Mouse (Mus musculus) brain, adult 2 months (tissue): ENCODE results near the gene Drg2.
"Not testable (repeated sequence)": the region's sequence is repeated elsewhere in the genome, so short reads cannot be mapped to it uniquely, and the experiment has no call there.

Experiments used
- DNase-seq: peaks from one replicate; pipeline ENCODE4 v3.0.0; 2011; ENCODE audit warnings: low read depth, low spot score

Drg2 gene

GRCm38 (mm10) chr11:60454080-60454744 lies at the start of gene Drg2:
TSS of gene Drg2 (plus strand) at chr11:60454591.
- DNase-seq = peak; percentile 97

- DNase-seq = peak; percentile 13
Observed at GRCm38 (mm10) chr11:60406606-60407005, 47.8 kb upstream of the Drg2 start.

GRCm38 (mm10) chr11:60412173-60412572 lies 42.2 kb upstream of the Drg2 start:
- DNase-seq = peak; percentile 82

- no peak for DNase-seq
Observed at GRCm38 (mm10) chr11:60412921-60413320, 41.5 kb upstream of the Drg2 start.

GRCm38 (mm10) chr11:60416590-60416962 lies 37.8 kb upstream of the Drg2 start:
- DNase-seq = no peak

- peak; percentile 100 for DNase-seq
Observed at GRCm38 (mm10) chr11:60416963-60417716, 37.3 kb upstream of the Drg2 start, which contains the start of gene Gid4. TSS of gene Gid4 (plus strand) at chr11:60417145.

GRCm38 (mm10) chr11:60417717-60418472 lies 36.5 kb upstream of the Drg2 start, which contains the start of gene Atpaf2:
TSS of gene Atpaf2 (minus strand) at chr11:60418457.
- DNase-seq = peak; percentile 26

GRCm38 (mm10) chr11:60418473-60418803 lies 36.0 kb upstream of the Drg2 start:
- no peak for DNase-seq

- DNase-seq = peak; percentile 66
Observed at GRCm38 (mm10) chr11:60422046-60422668, 32.2 kb upstream of the Drg2 start.

- no peak for DNase-seq
Observed at GRCm38 (mm10) chr11:60423006-60423405, 31.4 kb upstream of the Drg2 start.

GRCm38 (mm10) chr11:60426417-60426816 lies 28.0 kb upstream of the Drg2 start:
- DNase-seq = no peak

GRCm38 (mm10) chr11:60427628-60428027 lies 26.8 kb upstream of the Drg2 start:
- DNase-seq = no peak

GRCm38 (mm10) chr11:60433501-60433900 lies 20.9 kb upstream of the Drg2 start:
- DNase-seq = no peak

- DNase-seq = no peak
Observed at GRCm38 (mm10) chr11:60435133-60435532, 19.3 kb upstream of the Drg2 start.

GRCm38 (mm10) chr11:60436618-60437017 lies 17.8 kb upstream of the Drg2 start:
- peak; percentile 45 for DNase-seq

GRCm38 (mm10) chr11:60439621-60440020 lies 14.8 kb upstream of the Drg2 start:
- not testable (repeated sequence) for DNase-seq

GRCm38 (mm10) chr11:60440176-60440575 lies 14.2 kb upstream of the Drg2 start:
- DNase-seq = no peak

- DNase-seq = no peak
Observed at GRCm38 (mm10) chr11:60442896-60443295, 11.5 kb upstream of the Drg2 start.

- no peak for DNase-seq
Observed at GRCm38 (mm10) chr11:60444007-60444406, 10.4 kb upstream of the Drg2 start.

GRCm38 (mm10) chr11:60454745-60455087 lies 325 bp downstream of the Drg2 start:
- DNase-seq = no peak

GRCm38 (mm10) chr11:60457973-60458372 lies 3.6 kb downstream of the Drg2 start:
- peak; percentile 72 for DNase-seq

GRCm38 (mm10) chr11:60465943-60466380 lies 11.6 kb downstream of the Drg2 start:
- DNase-seq = peak; percentile 67
